Mouse (Mus musculus) stomach, postnatal 0 days (tissue): ENCODE data around the gene Alcam.

Experiments
- CTCF ChIP-seq: IDR thresholded peaks from 2 replicates; pipeline ENCODE4 v1.5.1; 2016; ENCODE audit warnings: antibody characterized with exemption, low read depth, mild to moderate bottlenecking, moderate library complexity
- EP300 ChIP-seq: optimal IDR thresholded peaks from 2 replicates; pipeline ENCODE3; 2016; ENCODE audit warnings: antibody characterized with exemption

- TF ChIP-seq EP300 (no peak), CTCF (peak; percentile 27; the same call in 1 of the 2 replicates)
Observed at GRCm38 (mm10) chr16:52210844-52211606, 242.8 kb downstream of the Alcam start.
